Mouse (Mus musculus) small intestine, adult 2 months (tissue): ENCODE results near the gene Lcn6. TPM values are rescaled to one million over a fixed set of nuclear protein-coding genes. Genes with fewer than 3 reads are reported as not detected.

Source experiments
- H3K27ac ChIP-seq: fragments of 200-500 bp; 2 replicates; pipeline ENCODE4 v1.5.1; 2012; ENCODE audit warnings: low read depth, low read length, control low read depth, inconsistent platforms; ENCODE audit not compliant: insufficient read depth
- H3K27me3 ChIP-seq: fragments of 200-500 bp; 2 replicates; pipeline ENCODE4 v1.6.1; 2012; ENCODE audit warnings: mild to moderate bottlenecking, moderate library complexity, low read length, inconsistent platforms; ENCODE audit not compliant: control insufficient read depth, insufficient read depth
- H3K36me3 ChIP-seq: fragments of 200-500 bp; 2 replicates; pipeline ENCODE4 v1.6.1; 2012; ENCODE audit warnings: mild to moderate bottlenecking, low read length, control low read depth, inconsistent platforms; ENCODE audit not compliant: control insufficient read depth, insufficient read depth
- H3K4me1 ChIP-seq: fragments of 200-500 bp; 2 replicates; pipeline ENCODE4 v1.6.1; 2012; ENCODE audit warnings: low read length, inconsistent platforms, mixed read lengths; ENCODE audit not compliant: control insufficient read depth, insufficient read depth, insufficient read length
- H3K4me3 ChIP-seq: fragments of 200-500 bp; 2 replicates; pipeline ENCODE4 v1.5.1; 2012; ENCODE audit warnings: low read depth, mild to moderate bottlenecking, control low read depth, inconsistent platforms, low read length, moderate library complexity
- CTCF ChIP-seq: fragments of 200-500 bp; IDR thresholded peaks from 2 replicates; pipeline ENCODE4 v1.5.1; 2012; ENCODE audit warnings: low read depth, mild to moderate bottlenecking, control low read depth, inconsistent platforms, low read length, moderate library complexity, mixed read lengths; ENCODE audit not compliant: insufficient replicate concordance, insufficient read length; ENCODE audit errors: extremely low read depth
- POLR2A ChIP-seq: fragments of 200-500 bp; IDR thresholded peaks from 2 replicates; pipeline ENCODE4 v1.6.1; 2012; ENCODE audit warnings: low read depth, mild to moderate bottlenecking, control low read depth, inconsistent platforms, low read length, moderate library complexity
- WGBS: fragments of 180-500 bp; shearing (Covaris S2); methylation state at CpG from one replicate; pipeline ENCODE4 v1.1.7; 2018; 5-methylcytosine and 5-hydroxymethylcytosine counted together
- polyA plus RNA-seq: library from polyadenylated mRNA; depleted of rRNA; stranded (reverse); fragments of >200 nt; gene quantifications from 2 replicates; pipeline ENCODE4 v1.2.3, GENCODE M21; 2012

The Lcn6 gene
- polyA plus RNA-seq, 1 experiment = not detected

- Histone ChIP-seq H3K4me1 (peaks cover 3% of the 10 kb centered on the region; the same call in 1 of the 2 replicates), H3K27me3 (no peaks in the 10 kb centered on the region), H3K4me3 (no peak overlapping the region), H3K36me3 (no peaks in the 10 kb centered on the region), H3K27ac (no peak overlapping the region)
- TF ChIP-seq CTCF = no peak
- TF ChIP-seq POLR2A = no peak
- 84% methylated on average over 4 of the region's 4 CpGs for WGBS
Measured at GRCm38 (mm10) chr2:25656691-25657090, 19.9 kb upstream of the Lcn6 start.

- Histone ChIP-seq H3K4me1 (peaks cover 3% of the 10 kb centered on the region; the same call in 1 of the 2 replicates), H3K27me3 (no peaks in the 10 kb centered on the region), H3K36me3 (no peaks in the 10 kb centered on the region), H3K27ac (no peak overlapping the region), H3K4me3 (no peak overlapping the region)
- TF ChIP-seq CTCF = no peak
- no peak for TF ChIP-seq POLR2A
- 61% methylated on average over 4 of the region's 4 CpGs for WGBS
Measured at GRCm38 (mm10) chr2:25657246-25657645, 19.3 kb upstream of the Lcn6 start.

- Histone ChIP-seq H3K27ac (no peak within 1 kb of the TSS), H3K27me3 (no peaks in the 10 kb centered on the region), H3K36me3 (no peaks in the 10 kb centered on the region), H3K4me3 (no peak within 1 kb of the TSS), H3K4me1 (peaks cover 3% of the 10 kb centered on the region; the same call in 1 of the 2 replicates)
- no peak for TF ChIP-seq CTCF
- no peak for TF ChIP-seq POLR2A
Measured at GRCm38 (mm10) chr2:25657652-25658051, 18.9 kb upstream of the Lcn6 start, which contains the start of gene Lcn5. Lcn5 (plus strand) TSS chr2:25657952.

GRCm38 (mm10) chr2:25660279-25660678 lies 16.3 kb upstream of the Lcn6 start:
- 89% methylated on average over 8 of the region's 8 CpGs for WGBS
- Histone ChIP-seq H3K27me3 (no peaks in the 10 kb centered on the region), H3K36me3 (no peaks in the 10 kb centered on the region), H3K4me1 (peaks cover 3% of the 10 kb centered on the region; the same call in 1 of the 2 replicates), H3K27ac (no peak overlapping the region), H3K4me3 (no peak overlapping the region)
- TF ChIP-seq CTCF (no peak), POLR2A (no peak)

GRCm38 (mm10) chr2:25661245-25661970 lies 15.2 kb upstream of the Lcn6 start:
- TF ChIP-seq POLR2A (no peak), CTCF (no peak)
- Histone ChIP-seq H3K4me1 (peaks cover 3% of the 10 kb centered on the region; the same call in 1 of the 2 replicates), H3K27ac (no peak overlapping the region), H3K4me3 (no peak overlapping the region), H3K36me3 (no peaks in the 10 kb centered on the region), H3K27me3 (no peaks in the 10 kb centered on the region)
- WGBS = 72% methylated on average over 6 of the region's 6 CpGs

- no peaks in the 10 kb centered on the region for H3K36me3 ChIP-seq
- no peaks in the 10 kb centered on the region for H3K27me3 ChIP-seq
- TF ChIP-seq CTCF = peak; percentile 48; the same call in 1 of the 2 replicates
- no peak for TF ChIP-seq POLR2A
- peaks cover under 1% of the 10 kb centered on the region; the same call in 1 of the 2 replicates for H3K4me1 ChIP-seq
- 59% methylated on average over 1 of the region's 1 CpGs for WGBS
- no peak overlapping the region for H3K4me3 ChIP-seq
- no peak overlapping the region for H3K27ac ChIP-seq
Measured at GRCm38 (mm10) chr2:25663511-25663910, 13.1 kb upstream of the Lcn6 start.

GRCm38 (mm10) chr2:25664125-25664524 lies 12.5 kb upstream of the Lcn6 start:
- H3K4me3 ChIP-seq = no peak overlapping the region
- H3K27me3 ChIP-seq = no peaks in the 10 kb centered on the region
- no peak overlapping the region for H3K27ac ChIP-seq
- TF ChIP-seq POLR2A (no peak), CTCF (no peak)
- no peaks in the 10 kb centered on the region for H3K4me1 ChIP-seq
- WGBS = 82% methylated on average over 5 of the region's 5 CpGs
- no peaks in the 10 kb centered on the region for H3K36me3 ChIP-seq
